Mouse (Mus musculus): ENCODE results near the gene Ank2. TPM values are rescaled to one million over a fixed set of nuclear protein-coding genes. Genes with fewer than 3 reads are reported as not detected.

The Ank2 gene
- polyA plus RNA-seq, 1 experiment = 0.29 TPM

DNA sequence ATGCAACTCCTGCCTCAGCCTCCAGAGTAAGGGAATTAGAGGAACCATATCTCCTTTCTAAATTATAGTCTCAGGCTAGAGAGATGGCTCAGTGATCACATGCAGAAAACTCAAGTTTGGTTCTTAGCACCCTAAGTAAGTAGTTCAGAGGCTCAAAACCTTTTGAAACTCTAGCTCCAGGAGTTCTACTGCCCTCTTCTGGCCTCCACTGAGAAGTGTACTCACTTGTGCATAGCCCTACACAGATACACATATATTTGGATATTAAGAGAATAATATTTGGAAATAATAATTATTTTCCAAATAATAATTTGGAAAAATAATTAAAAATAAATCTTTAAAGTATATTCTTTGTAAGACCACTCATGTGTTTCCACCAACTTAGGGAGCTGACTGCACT lies 218.8 kb downstream of the Ank2 start:
- Histone ChIP-seq H3K27me3 (ENCODE audit: control insufficient read depth) (no peaks in the 10 kb centered on the region), H3K9me3 (ENCODE audit: control insufficient read depth, low read length) (peaks cover 2% of the 10 kb centered on the region; the same call in 1 of the 2 replicates), H3K4me1 (ENCODE audit: control insufficient read depth) (no peaks in the 10 kb centered on the region), H3K36me3 (ENCODE audit: control insufficient read depth) (no peaks in the 10 kb centered on the region), H3K4me3 (replicated peaks) (no peak overlapping the region)
- TF ChIP-seq GATA1 (IDR thresholded peaks at IDR 0.05; ENCODE audit: low read length) = no peak

DNA sequence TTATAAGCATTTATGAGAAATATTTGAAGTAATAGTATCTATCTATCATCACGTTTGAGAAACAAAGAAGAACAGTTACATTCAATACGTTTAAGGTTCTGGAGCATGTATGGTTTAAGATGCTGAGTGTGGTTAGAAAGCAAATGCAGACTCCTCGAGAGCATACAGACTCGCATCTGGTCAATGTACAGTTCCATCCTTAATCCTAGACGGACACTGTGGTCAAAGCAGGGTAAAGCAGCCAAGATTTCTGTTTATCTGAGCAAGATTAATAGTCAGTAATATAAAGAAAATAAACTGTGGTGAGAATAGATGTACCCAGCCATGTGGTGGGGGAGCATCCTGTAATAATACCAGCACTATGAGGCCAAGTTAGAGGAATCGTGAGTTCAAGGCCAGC lies 223.2 kb downstream of the Ank2 start:
- Histone ChIP-seq H3K4me3 (replicated peaks) (no peak overlapping the region), H3K4me1 (ENCODE audit: control insufficient read depth) (no peaks in the 10 kb centered on the region), H3K36me3 (ENCODE audit: control insufficient read depth) (no peaks in the 10 kb centered on the region), H3K27me3 (ENCODE audit: control insufficient read depth) (no peaks in the 10 kb centered on the region), H3K9me3 (ENCODE audit: control insufficient read depth, low read length) (peaks cover under 1% of the 10 kb centered on the region; the same call in 1 of the 2 replicates)
- TF ChIP-seq TAL1 (IDR thresholded peaks at IDR 0.05; ENCODE audit: low read length) (no peak), GATA1 (IDR thresholded peaks at IDR 0.05; ENCODE audit: low read length) (no peak)

- H3K4me3 ChIP-seq (replicated peaks) = no peak overlapping the region
- no peak for TF ChIP-seq GATA1 (IDR thresholded peaks at IDR 0.05; ENCODE audit: low read length)
- no peaks in the 10 kb centered on the region for H3K9me3 ChIP-seq (ENCODE audit: control insufficient read depth, low read length)
- no peaks in the 10 kb centered on the region for H3K27me3 ChIP-seq (ENCODE audit: control insufficient read depth)
- no peaks in the 10 kb centered on the region for H3K36me3 ChIP-seq (ENCODE audit: control insufficient read depth)
- H3K4me1 ChIP-seq (ENCODE audit: control insufficient read depth) = no peaks in the 10 kb centered on the region
These were observed 226.3 kb downstream of the Ank2 start for GRCm38 (mm10) chr3:127272801-127273200.

- no peak for TF ChIP-seq GATA1 (IDR thresholded peaks at IDR 0.05; ENCODE audit: low read length)
- no peak for TF ChIP-seq TAL1 (IDR thresholded peaks at IDR 0.05; ENCODE audit: low read length)
- H3K9me3 ChIP-seq (ENCODE audit: control insufficient read depth, low read length) = no peaks in the 10 kb centered on the region
- no peaks in the 10 kb centered on the region for H3K36me3 ChIP-seq (ENCODE audit: control insufficient read depth)
- no peaks in the 10 kb centered on the region for H3K27me3 ChIP-seq (ENCODE audit: control insufficient read depth)
- H3K4me1 ChIP-seq (ENCODE audit: control insufficient read depth) = no peaks in the 10 kb centered on the region
- H3K4me3 ChIP-seq (replicated peaks) = no peak overlapping the region
These were observed 229.5 kb downstream of the Ank2 start for GRCm38 (mm10) chr3:127269616-127270015.

GRCm38 (mm10) chr3:127267846-127268245 lies 231.3 kb downstream of the Ank2 start:
- H3K36me3 ChIP-seq (ENCODE audit: control insufficient read depth) = no peaks in the 10 kb centered on the region
- no peaks in the 10 kb centered on the region for H3K4me1 ChIP-seq (ENCODE audit: control insufficient read depth)
- TF ChIP-seq TAL1 (IDR thresholded peaks at IDR 0.05; ENCODE audit: low read length) (no peak), GATA1 (IDR thresholded peaks at IDR 0.05; ENCODE audit: low read length) (no peak)
- H3K27me3 ChIP-seq (ENCODE audit: control insufficient read depth) = no peaks in the 10 kb centered on the region
- H3K9me3 ChIP-seq (ENCODE audit: control insufficient read depth, low read length) = no peaks in the 10 kb centered on the region
- H3K4me3 ChIP-seq (replicated peaks) = no peak overlapping the region

DNA sequence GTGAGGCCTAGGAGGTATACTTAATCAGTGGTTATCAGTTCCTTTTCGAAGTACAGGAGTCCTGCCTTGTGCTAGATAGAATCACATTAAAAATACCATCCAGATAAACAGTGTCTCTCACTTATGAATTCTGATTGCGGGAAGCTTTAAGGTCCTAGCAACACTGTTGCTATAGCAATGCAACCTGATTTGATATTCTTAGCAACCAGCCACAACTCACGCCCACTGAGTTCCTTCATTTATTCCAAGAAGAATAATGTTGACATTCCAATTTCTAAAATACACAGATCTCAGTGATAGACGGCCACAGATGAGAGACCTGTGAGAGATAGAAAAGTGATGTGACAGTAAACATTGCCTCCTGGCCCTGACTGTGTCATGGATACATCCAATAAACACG lies 233.4 kb downstream of the Ank2 start:
- TF ChIP-seq GATA1 (IDR thresholded peaks at IDR 0.05; ENCODE audit: low read length) = no peak
- TF ChIP-seq TAL1 (IDR thresholded peaks at IDR 0.05; ENCODE audit: low read length) = no peak
- Histone ChIP-seq H3K27me3 (ENCODE audit: control insufficient read depth) (no peaks in the 10 kb centered on the region), H3K36me3 (ENCODE audit: control insufficient read depth) (no peaks in the 10 kb centered on the region), H3K9me3 (ENCODE audit: control insufficient read depth, low read length) (no peaks in the 10 kb centered on the region), H3K4me1 (ENCODE audit: control insufficient read depth) (no peaks in the 10 kb centered on the region), H3K4me3 (replicated peaks) (no peak overlapping the region)

DNA sequence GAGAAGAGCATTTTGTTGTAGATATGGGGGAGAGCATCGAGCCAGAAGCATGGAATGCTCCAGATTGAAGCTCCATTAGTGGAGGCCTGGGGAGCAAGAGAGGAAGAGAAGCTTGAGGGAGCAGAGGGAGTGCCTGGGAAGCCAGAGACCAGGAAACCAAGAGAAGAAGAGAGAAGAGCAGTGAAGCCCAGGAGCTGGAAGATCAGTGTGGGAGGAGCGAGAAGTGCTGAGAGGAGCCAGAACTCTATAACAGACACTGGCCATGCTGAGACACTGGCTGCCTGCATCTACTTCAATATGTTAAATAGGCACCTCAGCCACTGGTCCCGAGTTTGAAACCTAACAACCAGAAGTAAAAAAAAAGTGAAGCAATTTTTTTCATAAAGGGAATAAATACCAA lies 234.0 kb downstream of the Ank2 start:
- no peak overlapping the region for H3K4me3 ChIP-seq (replicated peaks)
- H3K27me3 ChIP-seq (ENCODE audit: control insufficient read depth) = no peaks in the 10 kb centered on the region
- no peaks in the 10 kb centered on the region for H3K9me3 ChIP-seq (ENCODE audit: control insufficient read depth, low read length)
- H3K4me1 ChIP-seq (ENCODE audit: control insufficient read depth) = no peaks in the 10 kb centered on the region
- no peaks in the 10 kb centered on the region for H3K36me3 ChIP-seq (ENCODE audit: control insufficient read depth)
- no peak for TF ChIP-seq GATA1 (IDR thresholded peaks at IDR 0.05; ENCODE audit: low read length)
- TF ChIP-seq TAL1 (IDR thresholded peaks at IDR 0.05; ENCODE audit: low read length) = no peak

GRCm38 (mm10) chr3:127260786-127261166 lies 238.4 kb downstream of the Ank2 start:
- Histone ChIP-seq H3K9me3 (ENCODE audit: control insufficient read depth, low read length) (no peaks in the 10 kb centered on the region), H3K4me1 (ENCODE audit: control insufficient read depth) (no peaks in the 10 kb centered on the region), H3K27me3 (ENCODE audit: control insufficient read depth) (no peaks in the 10 kb centered on the region), H3K36me3 (ENCODE audit: control insufficient read depth) (no peaks in the 10 kb centered on the region), H3K4me3 (replicated peaks) (no peak overlapping the region)
- TF ChIP-seq TAL1 (IDR thresholded peaks at IDR 0.05; ENCODE audit: low read length) = no peak
- no peak for TF ChIP-seq GATA1 (IDR thresholded peaks at IDR 0.05; ENCODE audit: low read length)

DNA sequence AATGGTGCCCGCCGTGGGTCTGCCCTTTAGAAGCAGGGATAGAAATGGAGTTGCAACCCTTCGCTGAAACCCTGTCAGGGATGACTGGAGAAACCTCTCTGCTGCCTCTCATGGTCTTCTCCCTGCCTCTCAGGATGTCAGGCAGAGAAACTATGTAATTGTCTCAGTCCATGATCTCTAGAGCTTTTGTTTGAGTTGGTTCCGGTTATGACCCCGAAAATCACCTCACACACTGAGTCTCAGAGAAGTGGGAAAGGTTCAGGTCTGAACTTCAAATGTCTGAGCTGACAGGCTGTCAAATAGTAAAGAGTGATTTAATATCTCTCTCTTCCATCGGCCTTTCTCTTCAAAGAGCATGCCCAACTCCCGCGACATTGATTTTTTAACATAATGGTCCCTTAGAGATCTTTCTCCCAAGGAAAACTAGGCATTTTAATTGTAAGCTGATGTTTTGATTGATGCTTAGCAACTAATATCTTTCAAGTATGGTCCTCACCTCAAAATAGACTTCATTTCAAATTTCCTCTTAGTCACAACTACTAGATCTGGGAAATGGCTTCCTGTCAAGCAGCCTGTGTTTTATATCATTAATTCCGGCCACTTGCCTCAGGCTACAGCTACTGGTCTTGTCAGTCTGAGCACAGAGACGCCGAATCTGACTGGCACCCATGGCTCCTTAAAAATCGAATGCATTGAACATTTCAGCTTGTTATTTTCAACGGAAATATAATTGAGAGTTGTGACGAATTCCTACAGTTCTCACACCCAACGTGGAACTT lies 239.0 kb downstream of the Ank2 start:
- no peaks in the 10 kb centered on the region for H3K36me3 ChIP-seq (ENCODE audit: control insufficient read depth)
- H3K27me3 ChIP-seq (ENCODE audit: control insufficient read depth) = no peaks in the 10 kb centered on the region
- H3K4me3 ChIP-seq (replicated peaks) = no peak overlapping the region
- no peak for TF ChIP-seq GATA1 (IDR thresholded peaks at IDR 0.05; ENCODE audit: low read length)
- TF ChIP-seq TAL1 (IDR thresholded peaks at IDR 0.05; ENCODE audit: low read length) = no peak
- H3K4me1 ChIP-seq (ENCODE audit: control insufficient read depth) = no peaks in the 10 kb centered on the region
- no peaks in the 10 kb centered on the region for H3K9me3 ChIP-seq (ENCODE audit: control insufficient read depth, low read length)
